Mouse (Mus musculus) MEL (cell line): Measurements from ENCODE around the gene Hlcs. TPM values are rescaled to one million over a fixed set of nuclear protein-coding genes. Genes with fewer than 3 reads are reported as not detected.

Source experiments
- DNase-seq: peaks from one replicate; pipeline ENCODE4 v3.0.0; 2011; ENCODE audit warnings: low read depth, low spot score
- H3K27ac ChIP-seq: 2 replicates; pipeline ENCODE4 v1.5.1; 2012; ENCODE audit warnings: low read depth, mild to moderate bottlenecking, control low read depth, low read length, moderate library complexity; ENCODE audit not compliant: control insufficient read depth
- H3K27me3 ChIP-seq, 2 experiments: fragments of 150-350 bp in 1 of 2; sonication (generic) in 1 of 2; 2 replicates each; pipeline ENCODE4 v1.6.1; 2012; ENCODE audit warnings: low read length in 2 of 2, mild to moderate bottlenecking in 2 of 2, improper control_type of control experiment in 1 of 2, moderate library complexity in 1 of 2; ENCODE audit not compliant: insufficient read depth in 2 of 2, control insufficient read depth in 1 of 2
- H3K36me3 ChIP-seq, 2 experiments: 2 replicates each; pipeline ENCODE4 v1.6.1; 2012 to 2014; ENCODE audit warnings: low read length in 2 of 2, improper control_type of control experiment in 1 of 2, inconsistent platforms in 1 of 2, mild to moderate bottlenecking in 1 of 2; ENCODE audit not compliant: insufficient read depth in 2 of 2, control insufficient read depth in 1 of 2
- H3K4me1 ChIP-seq, 2 experiments: fragments of 150-350 bp in 1 of 2; sonication (generic) in 1 of 2; 2 replicates each; pipeline ENCODE4 v1.6.1; 2012; ENCODE audit warnings: low read length in 2 of 2, improper control_type of control experiment in 1 of 2, mild to moderate bottlenecking in 1 of 2; ENCODE audit not compliant: insufficient read depth in 2 of 2, control insufficient read depth in 1 of 2
- H3K4me3 ChIP-seq, 2 experiments: fragments of 150-350 bp in 1 of 2; sonication (generic) in 1 of 2; 2 replicates each; pipeline ENCODE4 v1.5.1; 2012; ENCODE audit warnings: low read depth in 2 of 2, low read length in 2 of 2, mild to moderate bottlenecking in 2 of 2, moderate library complexity in 2 of 2, control low read depth in 1 of 2, improper control_type of control experiment in 1 of 2; ENCODE audit not compliant: control insufficient read depth in 1 of 2, insufficient read depth in 1 of 2
- H3K79me2 ChIP-seq: 2 replicates; pipeline ENCODE4 v1.6.1; 2012; ENCODE audit warnings: mild to moderate bottlenecking, low read length, moderate library complexity; ENCODE audit not compliant: control insufficient read depth, poor library complexity, insufficient read depth
- H3K9ac ChIP-seq: 2 replicates; pipeline ENCODE4 v1.6.1; 2012; ENCODE audit warnings: low read depth, mild to moderate bottlenecking, control low read depth, low read length, moderate library complexity; ENCODE audit not compliant: control insufficient read depth, poor library complexity, severe bottlenecking
- H3K9me3 ChIP-seq: fragments of 150-350 bp; sonication (generic); replicated peaks from 2 replicates; pipeline ENCODE4 v1.6.1; 2012; ENCODE audit warnings: mild to moderate bottlenecking, low read length, improper control_type of control experiment, moderate library complexity; ENCODE audit not compliant: insufficient read depth
- BHLHE40 ChIP-seq: IDR thresholded peaks from 2 replicates; pipeline ENCODE4 v1.6.1; 2012; ENCODE audit warnings: low read depth, mild to moderate bottlenecking, inconsistent platforms, low read length, improper control_type of control experiment, borderline replicate concordance
- CHD1 ChIP-seq: IDR thresholded peaks from 2 replicates; pipeline ENCODE4 v1.6.1; 2012; ENCODE audit warnings: low read depth, mild to moderate bottlenecking, inconsistent platforms, low read length, improper control_type of control experiment
- CHD2 ChIP-seq: IDR thresholded peaks from 2 replicates; pipeline ENCODE4 v1.6.1; 2011; ENCODE audit warnings: low read length, improper control_type of control experiment
- CTCF ChIP-seq, 3 experiments: IDR thresholded peaks in 2 of 3; conservative IDR thresholded peaks in 1 of 3; 2 replicates each; pipeline ENCODE4 v1.5.1; 2011 to 2012; ENCODE audit warnings: low read length in 3 of 3, low read depth in 2 of 3, mild to moderate bottlenecking in 2 of 3, improper control_type of control experiment in 1 of 3, inconsistent platforms in 1 of 3, mixed read lengths in 1 of 3, moderate library complexity in 1 of 3; ENCODE audit not compliant: control insufficient read depth in 1 of 3, insufficient read depth in 1 of 3, poor library complexity in 1 of 3, severe bottlenecking in 1 of 3
- E2F4 ChIP-seq: IDR thresholded peaks from 2 replicates; pipeline ENCODE4 v1.6.1; 2011; ENCODE audit warnings: low read depth, low read length, improper control_type of control experiment, borderline replicate concordance
- ELF1 ChIP-seq: IDR thresholded peaks from 2 replicates; pipeline ENCODE4 v1.6.1; 2014; ENCODE audit warnings: low read depth, mild to moderate bottlenecking, inconsistent platforms, low read length, improper control_type of control experiment, moderate library complexity
- EP300 ChIP-seq, 2 experiments: IDR thresholded peaks; 2 replicates each; pipeline ENCODE4 v1.6.1; 2011; ENCODE audit warnings: improper control_type of control experiment in 2 of 2, low read length in 2 of 2, low read depth in 1 of 2, mild to moderate bottlenecking in 1 of 2
- ETS1 ChIP-seq: IDR thresholded peaks from 2 replicates; pipeline ENCODE4 v1.6.1; 2012; ENCODE audit warnings: low read depth, mild to moderate bottlenecking, inconsistent platforms, low read length, improper control_type of control experiment, moderate library complexity
- GABPA ChIP-seq: IDR thresholded peaks from 2 replicates; pipeline ENCODE4 v1.6.1; 2012; ENCODE audit warnings: low read depth, mild to moderate bottlenecking, inconsistent platforms, low read length, improper control_type of control experiment, moderate library complexity
- GATA1 ChIP-seq: IDR thresholded peaks from 2 replicates; pipeline ENCODE4 v1.6.1; 2011; ENCODE audit warnings: low read depth, low read length, improper control_type of control experiment
- KAT2A ChIP-seq: conservative IDR thresholded peaks from 2 replicates; pipeline ENCODE4 v1.6.1; 2012; ENCODE audit warnings: low read depth, low read length, improper control_type of control experiment, inconsistent platforms
- MAFK ChIP-seq: IDR thresholded peaks from 2 replicates; pipeline ENCODE4 v1.6.1; 2011; ENCODE audit warnings: low read depth, mild to moderate bottlenecking, low read length, improper control_type of control experiment, borderline replicate concordance
- MAX ChIP-seq: IDR thresholded peaks from 2 replicates; pipeline ENCODE4 v1.6.1; 2011; ENCODE audit warnings: low read length, improper control_type of control experiment
- MAZ ChIP-seq: IDR thresholded peaks from 2 replicates; pipeline ENCODE4 v1.6.1; 2012; ENCODE audit warnings: low read depth, mild to moderate bottlenecking, inconsistent platforms, low read length, improper control_type of control experiment
- MEF2A ChIP-seq: IDR thresholded peaks from 2 replicates; pipeline ENCODE4 v1.6.1; 2014; ENCODE audit warnings: low read depth, mild to moderate bottlenecking, inconsistent platforms, low read length, improper control_type of control experiment; ENCODE audit not compliant: poor library complexity, insufficient replicate concordance, severe bottlenecking; ENCODE audit errors: extremely low read depth
- MXI1 ChIP-seq: IDR thresholded peaks from 2 replicates; pipeline ENCODE4 v1.6.1; 2011; ENCODE audit warnings: mild to moderate bottlenecking, low read depth, low read length, improper control_type of control experiment
- MYB ChIP-seq: IDR thresholded peaks from 2 replicates; pipeline ENCODE4 v1.6.1; 2011; ENCODE audit warnings: mild to moderate bottlenecking, low read depth, low read length, improper control_type of control experiment
- MYC ChIP-seq: IDR thresholded peaks from 2 replicates; pipeline ENCODE4 v1.6.1; 2011; ENCODE audit warnings: low read depth, mild to moderate bottlenecking, low read length, improper control_type of control experiment, moderate library complexity
- NELFE ChIP-seq: IDR thresholded peaks from 2 replicates; pipeline ENCODE4 v1.6.1; 2011; ENCODE audit warnings: low read depth, low read length, improper control_type of control experiment
- NRF1 ChIP-seq: IDR thresholded peaks from 2 replicates; pipeline ENCODE4 v1.6.1; 2014; ENCODE audit warnings: low read depth, mild to moderate bottlenecking, inconsistent platforms, low read length, improper control_type of control experiment, moderate library complexity; ENCODE audit not compliant: poor library complexity, insufficient read depth, severe bottlenecking
- POLR2A ChIP-seq, 2 experiments: IDR thresholded peaks; 2 replicates each; pipeline ENCODE4 v1.6.1; 2011 to 2012; ENCODE audit warnings: low read length in 2 of 2, mild to moderate bottlenecking in 2 of 2, control low read depth in 1 of 2, improper control_type of control experiment in 1 of 2, low read depth in 1 of 2, moderate library complexity in 1 of 2; ENCODE audit not compliant: control insufficient read depth in 1 of 2, insufficient read depth in 1 of 2, poor library complexity in 1 of 2
- POLR2AphosphoS2 ChIP-seq: IDR thresholded peaks from 2 replicates; pipeline ENCODE4 v1.6.1; 2011; ENCODE audit warnings: low read length, improper control_type of control experiment
- POLR2AphosphoS5 ChIP-seq: IDR thresholded peaks from 2 replicates; pipeline ENCODE4 v1.6.1; 2012; ENCODE audit warnings: low read depth, borderline replicate concordance, mild to moderate bottlenecking, inconsistent platforms, low read length, moderate library complexity, mixed read lengths
- RAD21 ChIP-seq: IDR thresholded peaks from 2 replicates; pipeline ENCODE4 v1.6.1; 2011; ENCODE audit warnings: mild to moderate bottlenecking, low read depth, low read length, improper control_type of control experiment
- RCOR1 ChIP-seq: IDR thresholded peaks from 2 replicates; pipeline ENCODE4 v1.6.1; 2012; ENCODE audit warnings: low read depth, mild to moderate bottlenecking, inconsistent platforms, low read length, improper control_type of control experiment
- SIN3A ChIP-seq: IDR thresholded peaks from 2 replicates; pipeline ENCODE4 v1.6.1; 2012; ENCODE audit warnings: low read length, improper control_type of control experiment, inconsistent platforms
- SMC3 ChIP-seq: IDR thresholded peaks from 2 replicates; pipeline ENCODE4 v1.6.1; 2011; ENCODE audit warnings: low read depth, low read length, improper control_type of control experiment
- TAL1 ChIP-seq: IDR thresholded peaks from 2 replicates; pipeline ENCODE4 v1.6.1; 2012; ENCODE audit warnings: mild to moderate bottlenecking, inconsistent platforms, low read length, moderate library complexity, mixed read lengths
- TBP ChIP-seq: IDR thresholded peaks from 2 replicates; pipeline ENCODE4 v1.8.0; 2011; ENCODE audit warnings: low read depth, low read length, improper control_type of control experiment
- TCF12 ChIP-seq: IDR thresholded peaks from 2 replicates; pipeline ENCODE4 v1.6.1; 2014; ENCODE audit warnings: low read depth, mild to moderate bottlenecking, inconsistent platforms, low read length, improper control_type of control experiment, moderate library complexity
- UBTF ChIP-seq: IDR thresholded peaks from 2 replicates; pipeline ENCODE4 v1.6.1; 2012; ENCODE audit warnings: low read depth, mild to moderate bottlenecking, inconsistent platforms, low read length, improper control_type of control experiment, moderate library complexity, borderline replicate concordance; ENCODE audit not compliant: insufficient read depth
- USF1 ChIP-seq: IDR thresholded peaks from 2 replicates; pipeline ENCODE4 v1.6.1; 2014; ENCODE audit warnings: low read depth, mild to moderate bottlenecking, inconsistent platforms, low read length, improper control_type of control experiment, moderate library complexity
- USF2 ChIP-seq, 2 experiments: IDR thresholded peaks; 2 replicates each; pipeline ENCODE4 v1.6.1; 2011 to 2012; ENCODE audit warnings: improper control_type of control experiment in 2 of 2, low read length in 2 of 2, borderline replicate concordance in 1 of 2, inconsistent platforms in 1 of 2, low read depth in 1 of 2, mild to moderate bottlenecking in 1 of 2; ENCODE audit not compliant: insufficient read depth in 1 of 2
- ZC3H11A ChIP-seq: IDR thresholded peaks from 2 replicates; pipeline ENCODE4 v1.6.1; 2012; ENCODE audit warnings: low read depth, mild to moderate bottlenecking, inconsistent platforms, low read length, improper control_type of control experiment
- ZKSCAN1 ChIP-seq: IDR thresholded peaks from 2 replicates; pipeline ENCODE4 v1.6.1; 2012; ENCODE audit warnings: low read depth, mild to moderate bottlenecking, inconsistent platforms, low read length, improper control_type of control experiment, moderate library complexity
- ZMIZ1 ChIP-seq: IDR thresholded peaks from 2 replicates; pipeline ENCODE4 v1.6.1; 2012; ENCODE audit warnings: low read depth, mild to moderate bottlenecking, inconsistent platforms, low read length, improper control_type of control experiment, moderate library complexity
- ZNF384 ChIP-seq: IDR thresholded peaks from 2 replicates; pipeline ENCODE4 v1.6.1; 2012; ENCODE audit warnings: low read depth, mild to moderate bottlenecking, inconsistent platforms, low read length, improper control_type of control experiment
- polyA plus RNA-seq, 2 experiments: library from polyadenylated mRNA; stranded (reverse) in 1 of 2; unstranded in 1 of 2; fragments of >175 nt in 1 of 2; fragments of >200 nt in 1 of 2; gene quantifications; 2 replicates each; pipeline versions ENCODE4 v1.2.1 to v1.2.4; 2012; ENCODE audit warnings: low replicate concordance in 2 of 2, low read depth in 1 of 2; ENCODE audit not compliant: insufficient read length in 2 of 2, insufficient read depth in 1 of 2, missing spikeins in 1 of 2
- total RNA-seq: library from RNA; depleted of rRNA; stranded (reverse); fragments of 300-350 nt; gene quantifications from 2 replicates; pipeline ENCODE4 v1.2.3, GENCODE M21; 2012

Hlcs gene
- total and polyA plus RNA-seq, 3 experiments, result 3.3 to 6.4 TPM; not detected in 1

GRCm38 (mm10) chr16:94241126-94241525 is 72.2 kb downstream of the Hlcs start:
- Histone ChIP-seq H3K9ac (peak overlapping the region; percentile 72), H3K27me3 (no peaks in the 10 kb centered on the region), H3K36me3 (peaks cover 0 to 19% of the 10 kb centered on the region in 2 experiments; a peak in 2 of 4 replicates), H3K9me3 (no peaks in the 10 kb centered on the region), H3K27ac (peak overlapping the region; percentile 78), H3K4me3 (no peak overlapping the region), H3K79me2 (no peaks in the 10 kb centered on the region), H3K4me1 (peaks cover 6 to 28% of the 10 kb centered on the region in 2 experiments)
- peak; percentile 89 for DNase-seq
- TF ChIP-seq GATA1, result no peak
- TF ChIP-seq MAZ, result no peak
- no peak for TF ChIP-seq TAL1
- TF ChIP-seq ZC3H11A, result no peak
- no peak for TF ChIP-seq SMC3
- TF ChIP-seq ZMIZ1, result no peak
- TF ChIP-seq MAX, result peak; percentile 95
- peak; percentile 46; the same call in 1 of the 2 replicates for TF ChIP-seq ELF1
- TF ChIP-seq POLR2A (IDR thresholded peaks at IDR 0.05; ENCODE audit: control insufficient read depth in 1 of 2, insufficient read depth in 1 of 2, low read depth in 1 of 2, low read length in 2 of 2, poor library complexity in 1 of 2), result peak; percentile 32 to 80; a peak in 3 of 4 replicates
- TF ChIP-seq SIN3A, result peak; percentile 86
- TF ChIP-seq POLR2AphosphoS2, result peak; percentile 56; the same call in 1 of the 2 replicates
- TF ChIP-seq TCF12, result no peak
- TF ChIP-seq ETS1, result peak; percentile 53; the same call in 1 of the 2 replicates
- TF ChIP-seq RCOR1, result no peak
- TF ChIP-seq POLR2AphosphoS5, result no peak
- TF ChIP-seq NELFE, result peak; percentile 72
- TF ChIP-seq CHD2, result no peak
- TF ChIP-seq MYB, result no peak
- TF ChIP-seq CTCF (IDR thresholded peaks at IDR 0.05 in 2 of 3, conservative IDR thresholded peaks at IDR 0.05 in 1 of 3; ENCODE audit: control insufficient read depth in 1 of 3, insufficient read depth in 1 of 3, low read depth in 2 of 3, low read length in 3 of 3, poor library complexity in 1 of 3, severe bottlenecking in 1 of 3), result peak in 1 of 3 experiments; percentile 1; a peak in 1 of 6 replicates
- TF ChIP-seq EP300 (IDR thresholded peaks at IDR 0.05; ENCODE audit: low read depth in 1 of 2, low read length in 2 of 2), result peak in 1 of 2 experiments; percentile 40; a peak in 1 of 4 replicates
- TF ChIP-seq USF2 (IDR thresholded peaks at IDR 0.05; ENCODE audit: borderline replicate concordance in 1 of 2, insufficient read depth in 1 of 2, low read depth in 1 of 2, low read length in 2 of 2), result no peak
- no peak for TF ChIP-seq CHD1
- no peak for TF ChIP-seq MAFK
- TF ChIP-seq E2F4, result no peak
- no peak for TF ChIP-seq RAD21
- peak; percentile 74 for TF ChIP-seq USF1
- peak; percentile 96 for TF ChIP-seq MXI1
- peak; percentile 24; the same call in 1 of the 2 replicates for TF ChIP-seq BHLHE40
- TF ChIP-seq TBP, result 0 out of 2 replicates have a peak, but pooled peaks have one; percentile 37
- TF ChIP-seq GABPA, result no peak
- TF ChIP-seq MYC, result peak; percentile 97
- no peak for TF ChIP-seq MEF2A
- TF ChIP-seq KAT2A, result no peak
- TF ChIP-seq ZNF384, result 0 out of 2 replicates have a peak, but pooled peaks have one; percentile 19
- TF ChIP-seq UBTF, result no peak
- no peak for TF ChIP-seq NRF1
- no peak for TF ChIP-seq ZKSCAN1
